Mouse (Mus musculus): ENCODE results near the gene Gm20809.
"Not testable (repeated sequence)": the region's sequence is repeated elsewhere in the genome, so short reads cannot be mapped to it uniquely, and the experiment has no call there.

The Gm20809 gene

GRCm38 (mm10) chrY:24454757-24455156, at the start of gene Gm20809:
Gm20809 (plus strand) TSS chrY:24455057.
- not testable (repeated sequence) for DNase-seq

Data from kidney, postnatal 10 days (tissue).